Mouse (Mus musculus) ES-E14 (cell line): Measurements from ENCODE around the gene Olfr906.

Experiments used
- CHD2 ChIP-seq: IDR thresholded peaks from 2 replicates; pipeline ENCODE4 v1.6.1; 2014; ENCODE audit warnings: mild to moderate bottlenecking, low read depth, low read length, inconsistent platforms
- HCFC1 ChIP-seq: IDR thresholded peaks from 2 replicates; pipeline ENCODE4 v1.6.1; 2012; ENCODE audit warnings: low read length, inconsistent platforms, borderline replicate concordance; ENCODE audit not compliant: insufficient read depth
- MAFK ChIP-seq: IDR thresholded peaks from 2 replicates; pipeline ENCODE4 v1.6.1; 2014; ENCODE audit warnings: mild to moderate bottlenecking, low read depth, low read length, inconsistent platforms; ENCODE audit not compliant: insufficient read depth
- ZNF384 ChIP-seq: IDR thresholded peaks from 2 replicates; pipeline ENCODE4 v1.6.1; 2012; ENCODE audit warnings: low read depth, low read length, inconsistent platforms

DNA sequence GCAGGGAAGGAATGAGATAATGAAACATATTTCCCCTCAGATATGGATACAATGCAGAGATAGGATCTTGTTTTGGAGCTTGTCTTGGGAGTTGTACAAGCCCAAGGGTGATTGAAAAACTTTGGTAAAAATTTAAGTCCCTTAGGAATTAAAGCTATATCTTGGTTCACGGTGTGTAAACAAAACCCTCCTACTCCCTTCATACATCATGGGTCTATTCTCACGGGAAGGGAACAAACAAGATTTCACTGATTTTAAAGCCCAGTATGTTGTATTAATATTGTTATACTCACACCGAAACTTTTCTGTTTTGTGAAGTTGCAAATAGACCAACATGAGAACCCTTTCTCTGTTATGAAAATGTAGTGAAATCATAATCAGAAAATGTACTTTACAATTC is at the start of gene Olfr906:
- TF ChIP-seq CHD2 (no peak), MAFK (no peak), HCFC1 (no peak), ZNF384 (no peak)
